Mouse (Mus musculus): ENCODE data around the gene Agpat4. TPM values are rescaled to one million over a fixed set of nuclear protein-coding genes. Genes with fewer than 3 reads are reported as not detected.

The Agpat4 gene
- total RNA-seq, 1 experiment: 45.7 TPM

DNA sequence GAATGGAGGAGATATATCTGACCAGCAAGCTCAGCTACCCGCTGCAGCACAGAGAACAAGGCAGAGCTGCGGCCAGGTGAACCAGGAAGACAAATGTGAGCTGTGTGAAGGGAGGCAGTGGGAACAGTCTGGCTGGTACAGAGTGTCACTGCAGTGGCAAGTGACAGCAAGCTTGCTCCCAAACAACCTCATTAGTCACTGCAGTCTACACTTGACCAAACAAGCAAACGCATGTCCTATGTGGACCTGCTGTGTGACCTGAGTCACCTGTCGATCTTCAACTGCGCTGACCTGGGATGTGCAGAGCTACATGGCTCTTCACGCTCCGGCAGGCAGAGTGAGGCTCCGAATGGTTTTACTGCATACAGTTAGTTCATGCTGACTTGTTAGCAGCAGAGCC lies 144.3 kb downstream of the Agpat4 start:
- in situ Hi-C loops (cut with MboI; ENCODE audit: low sequenced_read_pairs in 2 of 2, unreplicated experiment in 2 of 2): no loop called here
- no peak overlapping the region for H3K4me3 ChIP-seq (ENCODE audit: insufficient read depth in 1 of 2, low read depth in 1 of 2, low read length in 2 of 2, poor library complexity in 1 of 2, severe bottlenecking in 1 of 2)
- peaks cover 0 to 5% of the 10 kb centered on the region in 2 experiments; a peak in 2 of 4 replicates for H3K4me1 ChIP-seq (ENCODE audit: control insufficient read depth in 2 of 2, insufficient read depth in 2 of 2, low read length in 2 of 2, poor library complexity in 1 of 2)
- no peak for DNase-seq (ENCODE audit: low read depth, low spot score)
- TF ChIP-seq CHD2 (IDR thresholded peaks at IDR 0.05; ENCODE audit: low read depth, low read length): no peak
- TF ChIP-seq ZC3H11A (IDR thresholded peaks at IDR 0.05; ENCODE audit: borderline replicate concordance, low read depth, low read length): no peak
- no peak for TF ChIP-seq HCFC1 (IDR thresholded peaks at IDR 0.05; ENCODE audit: borderline replicate concordance, insufficient read depth, low read length)
- no peak for TF ChIP-seq MAFK (IDR thresholded peaks at IDR 0.05; ENCODE audit: insufficient read depth, low read depth, low read length)
- no peak for TF ChIP-seq ZNF384 (IDR thresholded peaks at IDR 0.05; ENCODE audit: low read depth, low read length)
- peaks cover 11% of the 10 kb centered on the region; the same call in 1 of the 2 replicates for H3K36me3 ChIP-seq (ENCODE audit: control insufficient read depth, insufficient read depth, low read length, poor library complexity, severe bottlenecking)
- H3K27ac ChIP-seq (ENCODE audit: insufficient read depth, low read depth, low read length, poor library complexity, severe bottlenecking): no peak overlapping the region
- H3K9ac ChIP-seq (ENCODE audit: insufficient read depth, low read depth, low read length, poor library complexity, severe bottlenecking): no peak overlapping the region
- no peaks in the 10 kb centered on the region for H3K9me3 ChIP-seq (ENCODE audit: control insufficient read depth, insufficient read depth, low read depth, low read length)

DNA sequence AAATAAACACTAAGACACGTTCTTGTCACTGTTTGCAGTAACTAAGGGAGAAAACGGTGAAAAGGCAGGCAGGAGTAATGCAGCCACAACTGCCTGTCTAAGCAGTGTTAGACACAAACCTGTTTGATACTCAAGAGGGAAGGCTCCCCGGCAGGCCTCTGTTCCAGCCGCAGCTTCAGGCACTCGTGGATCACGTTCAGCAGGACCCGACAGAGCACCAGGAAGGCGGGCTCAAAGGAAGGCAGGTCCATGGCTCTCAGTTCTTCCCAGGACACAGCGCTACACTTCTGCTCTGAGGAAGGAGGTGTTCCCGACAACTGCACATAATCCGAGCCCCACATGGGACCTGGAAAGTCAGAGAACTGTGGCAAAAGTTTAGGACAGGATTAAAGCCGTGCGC lies 145.3 kb downstream of the Agpat4 start:
- peaks cover 11% of the 10 kb centered on the region; the same call in 1 of the 2 replicates for H3K36me3 ChIP-seq (ENCODE audit: control insufficient read depth, insufficient read depth, low read length, poor library complexity, severe bottlenecking)
- no peak for DNase-seq (ENCODE audit: low read depth, low spot score)
- H3K9me3 ChIP-seq (ENCODE audit: control insufficient read depth, insufficient read depth, low read depth, low read length): no peaks in the 10 kb centered on the region
- in situ Hi-C loops (cut with MboI; ENCODE audit: low sequenced_read_pairs in 2 of 2, unreplicated experiment in 2 of 2): no loop called here
- no peak overlapping the region for H3K9ac ChIP-seq (ENCODE audit: insufficient read depth, low read depth, low read length, poor library complexity, severe bottlenecking)
- no peak overlapping the region for H3K27ac ChIP-seq (ENCODE audit: insufficient read depth, low read depth, low read length, poor library complexity, severe bottlenecking)
- no peak overlapping the region for H3K4me3 ChIP-seq (ENCODE audit: insufficient read depth in 1 of 2, low read depth in 1 of 2, low read length in 2 of 2, poor library complexity in 1 of 2, severe bottlenecking in 1 of 2)
- no peak for TF ChIP-seq HCFC1 (IDR thresholded peaks at IDR 0.05; ENCODE audit: borderline replicate concordance, insufficient read depth, low read length)
- no peak for TF ChIP-seq MAFK (IDR thresholded peaks at IDR 0.05; ENCODE audit: insufficient read depth, low read depth, low read length)
- TF ChIP-seq CHD2 (IDR thresholded peaks at IDR 0.05; ENCODE audit: low read depth, low read length): no peak
- no peak for TF ChIP-seq ZNF384 (IDR thresholded peaks at IDR 0.05; ENCODE audit: low read depth, low read length)
- TF ChIP-seq ZC3H11A (IDR thresholded peaks at IDR 0.05; ENCODE audit: borderline replicate concordance, low read depth, low read length): no peak
- H3K4me1 ChIP-seq (ENCODE audit: control insufficient read depth in 2 of 2, insufficient read depth in 2 of 2, low read length in 2 of 2, poor library complexity in 1 of 2): peaks cover 0 to 5% of the 10 kb centered on the region in 2 experiments; a peak in 2 of 4 replicates

DNA sequence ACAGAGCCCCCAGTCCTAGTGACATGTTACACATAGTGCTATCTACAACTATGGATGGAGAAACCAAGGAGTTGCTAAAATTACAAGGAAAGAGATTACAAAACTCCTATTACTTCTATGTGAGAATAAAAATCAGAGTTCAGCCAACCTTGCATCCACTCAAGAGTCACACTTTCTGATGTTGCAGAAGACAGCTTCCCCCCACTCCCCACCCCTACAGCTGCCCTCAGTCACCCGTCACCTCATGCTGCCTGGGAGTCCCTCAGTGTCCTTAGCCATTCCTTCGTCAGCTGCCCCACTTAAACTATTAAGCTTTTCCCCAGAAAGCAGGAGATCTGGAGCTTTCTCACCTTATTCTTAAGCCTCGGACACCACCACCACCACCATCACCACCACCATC lies 145.8 kb downstream of the Agpat4 start:
- Histone ChIP-seq H3K4me1 (ENCODE audit: control insufficient read depth in 2 of 2, insufficient read depth in 2 of 2, low read length in 2 of 2, poor library complexity in 1 of 2) (peaks cover 0 to 5% of the 10 kb centered on the region in 2 experiments; a peak in 2 of 4 replicates), H3K9me3 (ENCODE audit: control insufficient read depth, insufficient read depth, low read depth, low read length) (no peaks in the 10 kb centered on the region), H3K9ac (ENCODE audit: insufficient read depth, low read depth, low read length, poor library complexity, severe bottlenecking) (no peak overlapping the region), H3K36me3 (ENCODE audit: control insufficient read depth, insufficient read depth, low read length, poor library complexity, severe bottlenecking) (peaks cover 12% of the 10 kb centered on the region; the same call in 1 of the 2 replicates), H3K27ac (ENCODE audit: insufficient read depth, low read depth, low read length, poor library complexity, severe bottlenecking) (no peak overlapping the region), H3K4me3 (ENCODE audit: insufficient read depth in 1 of 2, low read depth in 1 of 2, low read length in 2 of 2, poor library complexity in 1 of 2, severe bottlenecking in 1 of 2) (no peak overlapping the region)
- in situ Hi-C loops (cut with MboI; ENCODE audit: low sequenced_read_pairs in 2 of 2, unreplicated experiment in 2 of 2): no loop called here
- no peak for DNase-seq (ENCODE audit: low read depth, low spot score)
- TF ChIP-seq HCFC1 (IDR thresholded peaks at IDR 0.05; ENCODE audit: borderline replicate concordance, insufficient read depth, low read length) (no peak), MAFK (IDR thresholded peaks at IDR 0.05; ENCODE audit: insufficient read depth, low read depth, low read length) (no peak), CHD2 (IDR thresholded peaks at IDR 0.05; ENCODE audit: low read depth, low read length) (no peak), ZNF384 (IDR thresholded peaks at IDR 0.05; ENCODE audit: low read depth, low read length) (no peak), ZC3H11A (IDR thresholded peaks at IDR 0.05; ENCODE audit: borderline replicate concordance, low read depth, low read length) (no peak)

DNA sequence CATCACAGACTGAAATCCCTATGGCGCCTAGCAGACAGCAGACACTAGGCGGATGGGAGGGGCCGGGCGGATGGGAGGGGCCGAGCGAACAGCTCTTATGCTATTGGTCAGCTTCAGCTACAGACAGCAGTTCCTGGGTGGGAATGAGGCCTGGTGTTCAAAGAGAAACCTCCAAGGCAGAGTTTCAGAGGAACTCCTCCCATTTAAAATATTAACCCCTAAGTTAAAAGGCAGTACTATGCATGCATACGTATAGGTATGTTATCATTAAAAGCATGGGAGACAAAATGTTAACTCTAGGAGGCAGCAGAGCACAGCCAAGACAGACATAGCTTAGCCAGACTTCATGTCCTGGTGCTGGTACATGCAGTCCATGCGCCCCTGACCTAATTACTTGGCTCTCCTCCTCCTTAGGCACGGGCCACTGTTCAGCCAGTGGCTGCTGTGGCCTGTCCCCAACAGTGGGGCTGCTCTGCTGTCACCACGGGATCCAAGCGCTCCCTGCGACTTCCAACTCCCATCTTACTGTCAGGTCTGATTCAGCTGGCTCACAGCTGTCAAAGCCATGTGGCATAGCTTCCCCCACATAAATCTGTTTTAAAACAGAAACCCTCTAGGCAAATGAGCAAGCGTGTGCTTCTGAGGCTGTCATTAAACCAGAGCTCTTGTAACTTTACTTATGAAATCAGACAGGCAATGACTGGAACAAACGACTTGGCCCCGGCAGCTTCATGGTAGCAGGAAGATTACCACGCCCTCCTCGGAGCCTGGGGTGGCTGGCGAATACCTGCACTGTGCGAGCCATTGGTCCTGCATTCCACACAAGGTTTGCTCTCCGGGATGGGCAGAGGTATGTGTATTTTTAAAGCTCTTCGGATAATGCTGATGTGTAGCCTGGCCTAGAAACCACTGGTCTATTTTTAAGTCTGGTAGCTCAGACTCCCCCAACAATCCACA lies 147.7 kb downstream of the Agpat4 start:
- DNase-seq (ENCODE audit: low read depth, low spot score): peak; percentile 51
- no peak for TF ChIP-seq ZC3H11A (IDR thresholded peaks at IDR 0.05; ENCODE audit: borderline replicate concordance, low read depth, low read length)
- no peak for TF ChIP-seq CHD2 (IDR thresholded peaks at IDR 0.05; ENCODE audit: low read depth, low read length)
- no peak for TF ChIP-seq HCFC1 (IDR thresholded peaks at IDR 0.05; ENCODE audit: borderline replicate concordance, insufficient read depth, low read length)
- TF ChIP-seq MAFK (IDR thresholded peaks at IDR 0.05; ENCODE audit: insufficient read depth, low read depth, low read length): no peak
- no peak for TF ChIP-seq ZNF384 (IDR thresholded peaks at IDR 0.05; ENCODE audit: low read depth, low read length)
- H3K9ac ChIP-seq (ENCODE audit: insufficient read depth, low read depth, low read length, poor library complexity, severe bottlenecking): no peak overlapping the region
- H3K27ac ChIP-seq (ENCODE audit: insufficient read depth, low read depth, low read length, poor library complexity, severe bottlenecking): no peak overlapping the region
- no peak overlapping the region for H3K4me3 ChIP-seq (ENCODE audit: insufficient read depth in 1 of 2, low read depth in 1 of 2, low read length in 2 of 2, poor library complexity in 1 of 2, severe bottlenecking in 1 of 2)
- peaks cover 0 to 5% of the 10 kb centered on the region in 2 experiments; a peak in 2 of 4 replicates for H3K4me1 ChIP-seq (ENCODE audit: control insufficient read depth in 2 of 2, insufficient read depth in 2 of 2, low read length in 2 of 2, poor library complexity in 1 of 2)
- no peaks in the 10 kb centered on the region for H3K9me3 ChIP-seq (ENCODE audit: control insufficient read depth, insufficient read depth, low read depth, low read length)
- peaks cover 16% of the 10 kb centered on the region for H3K36me3 ChIP-seq (ENCODE audit: control insufficient read depth, insufficient read depth, low read length, poor library complexity, severe bottlenecking)
- in situ Hi-C loops (cut with MboI; ENCODE audit: low sequenced_read_pairs in 2 of 2, unreplicated experiment in 2 of 2): no loop called here

Data from ES-E14 (cell line).